Mouse (Mus musculus) urinary bladder, postnatal 36 days (tissue): ENCODE data around the gene Gstp3.
"Not testable (repeated sequence)": the region's sequence is repeated elsewhere in the genome, so short reads cannot be mapped to it uniquely, and the experiment has no call there.

ENCODE experiments used
- DNase-seq, 2 experiments: peaks; one replicate each; pipeline ENCODE4 v3.0.0; 2022; ENCODE audit warnings: low spot score in 2 of 2, mixed read lengths in 1 of 2

Gstp3 gene

DNA sequence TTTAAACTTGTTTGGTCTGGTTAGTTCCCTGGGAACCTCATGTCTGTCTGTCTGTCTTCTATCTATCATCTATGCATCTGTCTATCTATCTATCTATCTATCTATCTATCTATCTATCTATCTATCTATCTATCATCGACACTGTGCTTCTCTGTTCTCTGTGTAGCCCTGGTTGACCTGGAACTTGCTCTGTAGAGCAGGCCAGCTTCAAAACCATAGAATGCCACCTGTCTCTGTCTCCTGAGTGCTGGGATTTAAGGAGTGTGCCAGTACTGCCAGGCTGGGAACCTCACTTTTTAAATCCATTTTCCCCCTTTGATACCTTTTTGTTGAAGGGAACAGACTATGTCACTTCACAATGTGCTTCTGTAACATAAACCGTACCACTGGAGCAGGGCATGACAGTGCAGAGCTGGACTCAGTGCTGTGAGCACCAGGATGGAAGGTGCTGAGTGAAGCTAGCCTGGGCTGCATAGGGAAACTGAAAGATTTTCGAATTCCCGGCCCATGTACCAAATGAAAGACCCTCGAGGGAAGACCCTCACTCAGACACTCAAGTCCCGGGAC is 1.6 kb upstream of the Gstp3 start:
- DNase-seq = no peak

DNA sequence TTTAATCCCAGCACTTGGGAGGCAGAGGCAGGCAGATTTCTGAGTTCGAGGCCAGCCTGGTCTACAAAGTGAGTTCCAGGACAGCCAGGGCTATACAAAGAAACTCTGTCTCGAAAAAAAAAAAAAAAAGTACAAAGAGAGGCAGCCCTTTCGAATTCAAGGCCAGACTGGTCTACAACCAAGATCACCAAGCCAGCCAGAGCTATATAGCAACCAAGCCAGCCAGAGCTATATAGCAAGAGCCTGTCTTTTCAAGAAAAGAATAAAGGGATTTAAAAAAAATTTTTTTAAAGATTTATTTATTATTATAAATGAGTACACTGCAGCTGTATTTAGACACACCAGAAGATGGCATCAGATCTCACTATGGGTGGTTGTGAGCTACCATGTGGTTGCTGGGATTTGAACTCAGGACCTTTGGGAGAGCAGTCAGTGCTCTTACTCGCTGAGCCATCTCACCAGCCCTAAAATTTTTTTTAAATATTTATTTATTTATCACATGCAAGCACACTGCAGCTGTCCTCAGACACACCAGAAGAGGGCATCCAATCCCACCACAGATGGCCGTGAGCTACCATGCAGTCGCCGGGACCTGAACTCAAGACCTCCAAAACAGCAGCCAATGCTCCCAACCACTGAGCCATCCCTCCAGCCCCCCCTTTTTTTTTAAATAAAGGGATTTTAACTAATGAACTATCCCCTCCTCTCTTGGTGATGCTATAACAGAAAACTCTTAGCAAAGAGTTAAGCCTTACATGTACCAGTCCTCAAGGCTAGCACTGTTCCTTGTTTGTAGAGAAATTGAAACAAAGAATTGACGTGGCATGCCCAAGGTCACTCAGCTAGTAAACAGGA is 902 bp upstream of the Gstp3 start:
- not testable (repeated sequence) for DNase-seq

DNA sequence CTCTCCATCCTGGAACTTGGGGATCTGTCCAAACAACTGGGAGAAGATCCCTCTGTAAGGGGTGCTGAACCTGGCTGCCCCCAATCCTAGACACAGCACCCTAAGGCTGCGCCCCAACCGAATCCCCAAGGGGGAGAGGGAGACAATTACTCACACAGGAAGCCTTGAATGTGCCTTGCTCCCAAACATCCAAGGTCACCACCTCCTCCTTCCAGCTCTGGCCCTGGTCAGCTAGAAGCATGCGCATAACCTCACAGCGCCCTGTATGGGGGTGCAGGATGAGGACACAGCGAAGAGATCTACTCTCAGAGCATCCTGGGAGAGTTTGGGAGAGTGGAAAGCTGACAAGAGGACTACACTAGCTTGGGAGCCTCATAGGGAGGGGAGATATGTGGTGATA is 788 bp downstream of the Gstp3 start:
- DNase-seq = no peak

DNA sequence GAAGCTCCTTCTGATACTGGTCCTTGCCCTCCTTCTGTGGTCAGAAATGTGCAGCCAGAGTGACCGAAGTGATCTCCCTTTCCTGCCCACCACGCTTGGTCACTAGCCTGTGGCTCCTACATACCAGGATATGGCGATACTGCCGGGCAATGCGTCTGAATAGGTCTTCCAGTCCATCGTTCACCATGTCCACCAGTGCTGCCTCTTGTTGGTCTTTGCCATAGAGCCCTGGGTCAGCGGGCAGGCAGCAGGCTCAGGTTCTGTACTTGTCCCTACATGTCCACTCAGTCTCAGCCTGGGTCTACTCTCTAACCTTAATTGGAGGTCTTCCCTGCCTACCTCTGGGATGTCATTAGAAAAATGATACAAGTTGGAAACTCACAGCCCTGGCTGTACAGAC is 1.4 kb downstream of the Gstp3 start:
- no peak for DNase-seq

DNA sequence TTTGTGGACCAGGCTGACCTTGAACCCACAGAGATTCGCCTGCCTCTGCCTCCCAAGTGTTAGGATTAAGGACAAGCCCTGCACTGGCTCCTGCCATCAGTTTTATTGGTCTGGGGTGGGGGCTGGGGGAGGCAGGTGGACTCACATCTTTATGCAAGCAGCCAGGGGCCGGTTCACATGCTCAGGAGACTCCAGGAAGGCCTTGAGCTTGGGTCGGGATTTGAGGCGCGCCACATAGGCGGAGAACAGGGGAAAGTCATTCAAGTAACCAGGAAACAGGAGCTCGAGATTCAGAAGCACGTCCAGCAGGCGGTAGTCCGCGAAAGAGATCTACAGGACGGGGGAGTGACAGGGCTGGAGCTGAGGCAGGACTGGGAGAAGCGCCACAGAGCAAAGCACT is 2.0 kb downstream of the Gstp3 start:
- no peak for DNase-seq

DNA sequence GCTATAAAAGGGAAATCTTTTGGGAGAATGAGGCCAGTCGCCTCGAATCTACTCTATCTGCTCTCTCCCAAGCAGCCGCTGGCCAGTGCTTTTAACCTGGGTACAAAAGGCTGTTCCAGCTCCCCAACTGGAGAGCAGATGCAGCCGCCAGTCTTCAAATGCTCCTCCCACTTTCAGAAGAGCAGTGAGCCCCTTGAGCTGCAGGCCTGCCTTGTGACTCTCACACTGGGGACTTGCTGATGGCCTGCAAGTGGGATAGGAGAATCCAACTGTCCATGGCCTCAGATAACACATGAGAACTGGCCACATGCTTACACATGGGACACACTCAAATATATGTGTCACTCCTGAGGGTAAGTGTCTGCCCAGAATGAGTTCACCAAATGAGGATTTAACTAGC is 2.6 kb downstream of the Gstp3 start:
- no peak for DNase-seq

DNA sequence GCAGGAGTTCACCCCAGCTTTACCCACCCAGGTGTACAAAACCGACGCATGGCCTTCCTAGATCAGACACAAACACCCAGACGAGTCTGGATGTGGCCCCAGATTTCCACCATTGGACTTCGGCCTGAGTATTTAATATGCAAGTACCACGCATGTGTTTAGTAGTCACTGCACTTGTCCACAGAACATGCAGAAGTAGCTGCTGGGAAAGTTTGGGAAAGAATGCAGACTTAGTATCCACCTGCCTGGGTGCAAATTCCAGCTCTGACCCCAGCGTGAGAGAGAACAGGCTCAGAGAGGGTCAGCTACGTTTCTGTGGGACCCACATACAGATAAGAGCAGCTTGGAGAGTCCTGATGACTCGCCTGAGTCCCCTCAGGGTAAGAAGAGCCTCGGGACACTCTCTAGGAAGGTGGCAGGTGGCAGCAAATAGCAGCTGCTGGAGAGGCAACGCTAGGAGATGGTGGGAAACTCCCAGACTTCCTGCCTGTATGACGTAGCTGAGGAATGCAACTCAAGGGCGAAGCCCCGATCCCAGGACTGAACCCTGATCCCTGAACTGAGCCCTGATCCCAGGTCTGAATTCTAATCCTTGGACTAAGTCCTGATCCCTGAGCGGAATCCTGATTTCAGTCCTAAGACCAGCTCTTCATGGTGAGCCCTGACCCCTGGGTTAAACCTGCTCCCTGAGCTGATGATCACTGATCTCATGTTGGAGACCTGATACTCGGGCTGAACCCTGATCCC is 3.2 kb downstream of the Gstp3 start:
- DNase-seq = no peak

DNA sequence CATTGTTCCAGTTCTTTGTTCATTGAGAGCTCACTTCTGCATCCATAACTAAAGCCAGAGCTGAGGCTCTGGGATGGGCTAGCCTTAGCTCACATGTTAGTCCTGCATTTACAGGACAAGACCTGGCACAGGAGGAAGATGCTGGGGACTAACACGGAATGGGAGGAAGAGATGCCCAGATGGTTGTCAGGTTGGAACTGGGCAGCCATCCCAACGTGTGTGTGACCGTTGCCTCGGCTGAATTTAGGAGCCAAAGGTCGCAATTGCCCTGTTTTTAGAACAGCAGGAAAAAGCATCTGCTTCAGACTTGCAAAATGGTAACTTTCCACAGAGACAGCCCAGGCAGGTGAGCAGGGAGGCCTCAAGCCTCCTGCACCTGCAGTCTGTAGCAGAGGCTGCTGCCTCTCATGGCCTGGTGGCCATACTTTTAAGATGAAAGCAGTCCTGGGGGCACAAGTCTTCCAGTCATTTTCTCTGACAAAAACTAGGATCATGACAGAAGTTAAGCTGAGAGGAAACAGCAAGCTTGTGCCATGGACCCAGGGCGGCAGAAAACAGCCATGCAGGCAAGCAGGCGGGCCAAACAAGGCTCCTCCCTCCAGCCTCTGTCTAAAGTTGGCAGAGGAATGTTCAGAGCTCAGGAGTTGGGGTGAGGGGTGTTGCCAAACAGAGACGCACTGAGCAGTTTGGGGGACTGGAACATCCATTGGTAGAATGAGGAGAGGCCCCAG is 4.0 kb downstream of the Gstp3 start:
- DNase-seq = no peak

DNA sequence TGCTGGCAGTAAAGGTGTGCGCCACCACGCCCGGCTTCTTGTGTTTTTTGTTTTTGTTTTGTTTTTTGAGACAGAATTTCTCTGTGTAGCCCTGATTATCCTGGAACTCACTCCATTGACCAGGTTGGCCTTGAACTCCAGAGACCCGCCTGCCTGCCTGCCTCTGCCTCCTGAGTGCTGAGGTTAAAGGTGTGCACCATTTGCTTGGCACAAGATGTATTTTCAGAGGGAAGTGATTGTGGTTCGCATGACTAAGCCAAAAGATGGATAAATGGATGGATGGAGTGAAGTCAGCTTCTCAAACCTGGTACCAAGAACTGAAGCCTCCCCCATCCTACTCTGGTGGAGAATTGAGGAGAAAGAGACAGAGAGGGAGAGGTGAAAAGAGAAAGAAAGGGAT is 4.8 kb downstream of the Gstp3 start:
- no peak for DNase-seq

DNA sequence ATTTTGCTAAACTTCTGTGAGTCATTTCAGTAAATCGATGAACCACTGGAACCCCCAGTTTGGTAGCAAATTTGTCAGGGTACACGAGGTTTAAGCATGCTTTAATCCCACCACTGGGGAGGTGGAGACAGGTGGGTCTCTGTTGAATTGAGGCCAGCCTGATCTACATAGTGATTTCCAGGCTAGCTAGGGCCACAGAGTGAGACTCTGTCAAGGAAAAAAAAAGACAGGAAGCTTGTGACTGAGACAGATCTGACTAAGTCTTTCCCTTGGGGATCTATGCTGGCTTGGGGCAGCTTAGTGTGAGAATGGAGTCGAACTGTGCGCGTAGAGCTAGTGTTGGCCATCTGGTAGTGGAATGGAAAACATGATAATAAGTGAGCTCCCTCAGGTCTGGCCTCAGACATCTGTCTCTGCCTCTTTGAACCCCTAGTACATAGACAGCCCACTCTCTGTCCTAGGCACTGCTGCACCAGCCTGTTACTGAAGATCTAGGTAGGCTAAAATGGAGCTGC is 6.8 kb downstream of the Gstp3 start:
- no peak for DNase-seq

DNA sequence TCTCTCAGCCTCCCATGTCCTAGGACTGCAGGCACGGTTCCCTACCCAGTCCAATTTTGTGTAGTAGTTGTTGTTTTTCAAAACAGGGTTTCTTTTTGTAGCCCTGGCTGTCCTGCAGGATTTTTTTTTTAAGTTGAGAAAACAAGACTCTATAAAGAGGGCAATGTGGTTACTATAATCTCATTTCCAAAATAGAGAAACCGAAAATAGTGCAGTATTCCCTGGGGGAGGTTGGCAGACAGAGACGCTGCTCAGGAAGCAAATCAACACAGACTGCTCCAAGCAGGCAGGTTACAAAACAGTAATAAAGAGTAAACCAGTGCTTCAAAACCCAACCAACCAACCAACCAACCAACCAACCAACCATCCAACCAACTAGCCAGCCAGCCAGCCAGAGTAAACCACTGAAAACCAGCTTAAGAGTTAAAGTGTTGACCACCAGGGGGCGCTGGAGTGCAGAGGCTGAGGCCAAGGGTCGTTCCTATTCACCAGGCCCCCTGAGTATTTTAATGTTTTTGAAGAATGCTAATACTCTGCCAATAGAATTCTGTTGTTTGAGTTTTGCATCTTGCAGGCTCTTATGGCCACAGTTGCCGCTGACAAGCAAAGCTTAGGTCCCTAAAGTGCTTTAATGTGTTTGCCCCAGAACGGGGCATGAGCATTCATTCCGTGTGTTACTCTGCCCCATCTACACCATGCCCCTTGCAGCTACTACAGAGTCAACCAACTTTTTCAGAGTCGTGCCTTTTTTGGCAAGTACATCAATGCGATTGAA is 7.4 kb downstream of the Gstp3 start:
- DNase-seq = peak in 1 of 2 experiments; percentile 52

DNA sequence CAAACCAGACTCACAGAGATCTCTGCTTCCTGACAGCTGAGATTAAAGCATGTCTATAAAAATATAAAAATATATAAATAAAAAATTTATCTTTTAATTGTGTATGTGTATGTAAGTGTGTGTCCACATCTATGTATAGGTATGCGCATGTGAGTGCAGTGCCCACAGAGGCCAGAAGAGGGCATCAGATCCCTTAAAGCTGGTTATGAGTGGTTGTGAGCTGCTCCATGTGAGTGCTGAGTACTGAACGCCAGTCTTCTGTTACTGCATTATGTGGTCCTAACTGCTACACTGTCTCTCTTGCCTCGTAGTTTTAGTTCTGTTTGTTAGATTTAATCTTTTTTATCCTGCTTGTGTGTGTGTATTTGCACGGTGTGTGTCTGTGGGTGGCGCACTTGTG is 8.4 kb downstream of the Gstp3 start:
- DNase-seq = no peak

DNA sequence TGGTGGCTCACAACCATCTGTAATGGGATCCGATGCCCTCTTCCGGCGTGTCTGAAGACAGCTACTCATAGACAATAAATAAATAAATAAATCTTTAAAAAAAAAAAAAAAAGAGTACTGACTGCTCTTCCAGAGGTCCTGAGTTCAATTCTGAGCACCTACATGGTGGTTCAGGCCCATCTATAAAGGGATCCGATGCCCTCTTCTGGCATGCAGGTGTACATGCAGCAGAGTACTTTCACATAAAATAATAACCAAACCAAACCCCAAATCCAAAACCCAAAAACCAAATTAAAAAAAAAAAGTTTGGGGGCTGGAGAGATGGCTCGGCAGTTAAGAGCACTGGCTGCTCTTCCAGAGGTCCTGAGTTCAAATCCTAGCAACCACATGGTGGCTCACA is 10.3 kb downstream of the Gstp3 start:
- not testable (repeated sequence) for DNase-seq

DNA sequence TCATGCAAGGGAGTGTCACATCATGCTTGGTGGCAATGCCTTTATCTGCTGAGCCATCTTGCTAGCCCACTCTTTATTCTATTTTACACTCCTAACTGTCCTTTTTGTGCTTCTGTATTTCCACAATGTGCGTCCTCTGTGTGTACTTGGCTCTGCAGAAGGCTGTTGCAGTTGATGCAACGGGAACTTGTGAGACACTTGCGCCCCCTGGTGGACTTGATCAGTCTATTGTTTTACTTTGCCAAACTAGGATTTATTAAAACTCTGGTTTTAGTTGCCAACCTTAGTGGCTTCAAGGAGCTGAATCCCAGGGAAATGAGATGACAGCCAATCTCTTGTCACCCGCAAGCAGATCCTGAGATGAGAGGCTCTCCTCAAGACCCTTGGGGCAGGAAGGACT is 11.5 kb downstream of the Gstp3 start:
- peak; percentile 59 to 77 for DNase-seq

DNA sequence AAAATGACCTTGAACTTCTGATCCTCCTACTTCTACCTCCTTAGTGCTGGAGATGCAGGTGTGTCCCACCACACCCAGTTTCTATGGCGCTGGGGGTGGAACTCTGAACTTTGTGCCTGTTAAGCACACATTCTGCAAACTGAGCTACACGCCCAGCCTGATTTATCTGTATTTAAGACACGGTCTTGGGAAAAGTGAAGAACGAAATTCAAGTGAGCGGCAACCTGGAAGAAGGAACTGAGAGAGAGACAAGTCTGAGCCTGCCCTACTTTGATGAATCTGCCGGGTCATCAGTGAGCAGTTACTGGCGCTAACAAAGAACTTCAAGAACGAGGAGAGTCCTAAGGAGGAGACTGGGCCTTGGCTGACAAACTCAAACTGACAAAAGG is 12.5 kb downstream of the Gstp3 start:
- DNase-seq = peak in 1 of 2 experiments; percentile 31

DNA sequence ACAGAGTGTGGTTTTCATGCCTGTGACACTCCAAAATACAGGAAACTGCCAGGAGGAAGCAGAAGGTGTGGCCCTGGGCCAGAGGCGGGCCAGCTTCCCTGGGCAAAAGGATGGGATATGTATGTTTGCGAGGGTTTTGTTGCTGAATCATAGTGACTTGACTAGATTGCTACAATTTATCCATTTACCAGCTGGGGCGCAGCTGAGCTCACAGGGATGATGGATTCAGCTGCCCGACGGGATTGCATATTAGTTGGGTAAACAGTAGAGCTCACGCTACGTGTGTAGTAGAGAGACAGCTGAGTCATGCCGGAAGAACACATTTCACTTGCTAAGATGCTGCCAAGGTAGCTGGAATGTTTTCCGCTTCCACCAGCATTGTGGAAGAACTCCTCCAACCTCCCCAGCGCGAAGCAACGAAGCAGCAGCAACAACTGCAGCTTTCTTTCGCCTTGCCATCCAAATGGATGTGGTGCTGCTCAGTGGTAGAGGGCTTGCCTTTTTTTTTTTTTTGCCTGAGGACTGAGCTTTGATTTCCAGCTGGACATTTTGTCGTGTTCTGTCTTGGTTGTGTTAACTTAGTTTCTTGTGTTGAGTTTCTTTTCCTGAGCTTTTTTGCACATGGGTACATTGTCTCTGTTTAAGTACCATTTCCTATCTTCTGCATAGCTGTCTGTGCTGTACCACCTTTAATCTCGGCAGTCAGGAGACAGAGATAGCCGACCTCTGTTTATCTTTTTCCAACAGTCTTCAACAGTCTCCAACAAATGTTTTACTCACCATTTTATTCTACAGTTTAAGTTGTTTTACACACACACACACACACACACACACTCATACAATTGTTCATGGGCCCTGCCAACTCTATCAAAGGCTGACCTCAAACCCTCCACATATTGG is 13.2 kb downstream of the Gstp3 start, which contains the start of gene Gstp2:
Gstp2 (minus strand) TSS at position 58 of the 900 bp plus-strand sequence.
- peak; percentile 76 to 87 for DNase-seq

DNA sequence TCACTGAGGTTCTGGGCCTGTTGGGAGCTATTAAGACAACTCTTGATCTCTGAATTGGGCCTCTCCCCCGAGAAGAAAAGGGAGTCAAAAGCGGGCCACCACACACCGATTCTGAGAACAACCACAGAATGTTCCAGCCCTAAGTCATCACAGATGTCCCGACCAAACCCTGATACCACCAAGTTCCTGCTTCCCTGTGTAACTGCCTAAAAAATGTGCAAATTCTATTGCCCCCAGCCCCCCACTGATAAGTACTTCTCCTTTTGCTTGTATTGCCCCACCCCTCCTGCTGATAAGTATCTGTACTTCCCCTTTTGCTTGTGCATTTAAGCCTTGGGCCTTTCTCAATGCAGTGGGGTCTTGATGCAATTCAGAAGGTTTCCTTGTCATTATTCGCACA is 15.3 kb downstream of the Gstp3 start:
- DNase-seq = not testable (repeated sequence)

DNA sequence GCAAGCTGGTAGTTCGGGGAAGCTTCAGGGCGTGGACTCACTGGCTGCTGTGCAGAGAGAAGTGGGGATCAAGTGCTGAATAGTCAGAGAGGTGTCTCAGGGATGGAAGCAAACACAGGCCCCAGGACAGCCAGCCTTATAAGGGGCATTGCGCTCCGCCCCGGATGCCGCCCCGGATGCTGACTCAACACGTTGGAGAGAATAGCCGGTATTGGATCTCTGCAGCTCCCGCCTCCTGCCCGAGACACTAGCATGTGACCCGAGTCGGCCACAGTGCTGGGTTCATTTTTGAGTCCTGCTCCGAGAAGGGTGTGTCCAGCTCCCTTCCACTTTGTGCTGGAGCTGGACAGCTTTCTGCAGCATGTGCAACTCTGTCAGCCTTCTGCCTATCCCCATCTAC is 17.2 kb downstream of the Gstp3 start:
- DNase-seq = peak; percentile 42 to 65

DNA sequence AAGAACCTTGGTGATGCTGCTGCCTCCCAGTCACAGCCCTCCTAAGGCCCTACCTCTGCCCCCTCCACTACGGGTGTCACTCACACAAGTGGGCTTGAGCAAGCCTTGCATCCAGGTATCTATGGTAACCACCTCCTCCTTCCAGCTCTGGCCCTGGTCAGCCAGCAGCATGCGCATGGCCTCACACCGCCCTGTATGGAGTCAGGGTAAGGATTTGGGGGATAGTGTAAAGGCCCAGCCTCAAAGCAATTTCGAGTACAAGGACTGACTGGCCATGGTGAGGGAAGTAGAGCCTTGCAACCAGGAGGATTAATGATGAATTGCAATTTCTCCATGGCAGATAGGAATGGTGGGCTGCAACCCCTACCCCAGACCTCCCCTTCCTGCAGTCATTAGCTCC is 17.9 kb downstream of the Gstp3 start:
- not testable (repeated sequence) for DNase-seq

DNA sequence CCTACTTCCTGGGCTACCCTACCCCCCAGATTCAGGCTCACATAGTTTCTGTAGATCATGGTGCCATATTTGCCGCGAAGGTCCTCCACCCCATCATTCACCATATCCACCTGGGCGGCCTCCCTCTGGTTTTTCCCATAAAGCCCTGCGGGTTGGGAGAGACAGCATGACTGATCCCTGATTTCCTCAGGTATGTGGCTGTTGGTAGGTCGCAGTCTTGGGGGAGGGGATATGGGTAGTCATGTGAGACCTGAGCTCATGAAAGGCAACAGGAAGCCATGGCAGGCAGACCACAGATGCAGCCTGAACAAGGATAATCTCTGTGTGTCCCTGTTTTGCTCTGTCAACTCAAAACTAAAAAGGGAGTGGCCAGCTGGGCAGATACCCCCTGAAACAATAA is 18.4 kb downstream of the Gstp3 start:
- DNase-seq = not testable (repeated sequence)
